Mouse (Mus musculus): Measurements from ENCODE around the gene Itgb8.

Gene Itgb8

GRCm38 (mm10) chr12:119209384-119210072 lies 29.1 kb downstream of the Itgb8 start:
- DNase-seq (ENCODE audit: low read depth, low spot score): no peak

GRCm38 (mm10) chr12:119207464-119207801 lies 31.2 kb downstream of the Itgb8 start:
- no peak for DNase-seq (ENCODE audit: low read depth, low spot score)

GRCm38 (mm10) chr12:119206711-119207463 lies 31.7 kb downstream of the Itgb8 start:
- no peak for DNase-seq (ENCODE audit: low read depth, low spot score)

GRCm38 (mm10) chr12:119204411-119204810 lies 34.2 kb downstream of the Itgb8 start:
- no peak for DNase-seq (ENCODE audit: low read depth, low spot score)

- no peak for DNase-seq (ENCODE audit: low read depth, low spot score)
Measured at GRCm38 (mm10) chr12:119202766-119203165, 35.8 kb downstream of the Itgb8 start.

- no peak for DNase-seq (ENCODE audit: low read depth, low spot score)
Measured at GRCm38 (mm10) chr12:119195145-119195544, 43.5 kb downstream of the Itgb8 start.

- peak; percentile 45 for DNase-seq (ENCODE audit: low read depth, low spot score)
Measured at GRCm38 (mm10) chr12:119189814-119190213, 48.8 kb downstream of the Itgb8 start.

- DNase-seq (ENCODE audit: low read depth, low spot score): no peak
Measured at GRCm38 (mm10) chr12:119185441-119185840, 53.2 kb downstream of the Itgb8 start.

- no peak for DNase-seq (ENCODE audit: low read depth, low spot score)
Measured at GRCm38 (mm10) chr12:119182215-119182924, 56.2 kb downstream of the Itgb8 start.

- DNase-seq (ENCODE audit: low read depth, low spot score): no peak
Measured at GRCm38 (mm10) chr12:119176017-119176416, 62.6 kb downstream of the Itgb8 start.

- DNase-seq (ENCODE audit: low read depth, low spot score): no peak
Measured at GRCm38 (mm10) chr12:119169828-119170539, 68.6 kb downstream of the Itgb8 start.

- DNase-seq (ENCODE audit: low read depth, low spot score): no peak
Measured at GRCm38 (mm10) chr12:119169143-119169542, 69.5 kb downstream of the Itgb8 start.

GRCm38 (mm10) chr12:119165115-119165514 lies 73.5 kb downstream of the Itgb8 start:
- no peak for DNase-seq (ENCODE audit: low read depth, low spot score)

GRCm38 (mm10) chr12:119164672-119165071 lies 73.9 kb downstream of the Itgb8 start:
- no peak for DNase-seq (ENCODE audit: low read depth, low spot score)

- DNase-seq (ENCODE audit: low read depth, low spot score): no peak
Measured at GRCm38 (mm10) chr12:119164176-119164575, 74.4 kb downstream of the Itgb8 start.

- no peak for DNase-seq (ENCODE audit: low read depth, low spot score)
Measured at GRCm38 (mm10) chr12:119160786-119161185, 77.8 kb downstream of the Itgb8 start.

- no peak for DNase-seq (ENCODE audit: low read depth, low spot score)
Measured at GRCm38 (mm10) chr12:119159254-119159933, 79.2 kb downstream of the Itgb8 start.

GRCm38 (mm10) chr12:119157686-119158085 lies 80.9 kb downstream of the Itgb8 start:
- no peak for DNase-seq (ENCODE audit: low read depth, low spot score)

- no peak for DNase-seq (ENCODE audit: low read depth, low spot score)
Measured at GRCm38 (mm10) chr12:119157068-119157467, 81.5 kb downstream of the Itgb8 start.

- DNase-seq (ENCODE audit: low read depth, low spot score): no peak
Measured at GRCm38 (mm10) chr12:119155566-119155965, 83.0 kb downstream of the Itgb8 start.

GRCm38 (mm10) chr12:119150956-119151355 lies 87.6 kb downstream of the Itgb8 start:
- DNase-seq (ENCODE audit: low read depth, low spot score): no peak

Measured in brain, embryonic 18.5 days (tissue).